Mouse (Mus musculus): ENCODE measurements around the gene Casd1. TPM values are rescaled to one million over a fixed set of nuclear protein-coding genes. Genes with fewer than 3 reads are reported as not detected.

Casd1 gene
- polyA plus RNA-seq, 1 experiment from 2014 or later, result 58.6 TPM

- no peak overlapping the region for H3K27ac ChIP-seq (ENCODE audit: low read depth, low read length)
- H3K9ac ChIP-seq (replicated peaks; ENCODE audit: low read depth, low read length), result no peak overlapping the region
- H3K27me3 ChIP-seq (ENCODE audit: control insufficient read depth, insufficient read depth, low read length), result no peaks in the 10 kb centered on the region
- WGBS, result 95% methylated on average over 6 of the region's 6 CpGs
- no peak overlapping the region for H3K4me3 ChIP-seq (ENCODE audit: low read depth, low read length)
- no peaks in the 10 kb centered on the region for H3K36me3 ChIP-seq (ENCODE audit: control insufficient read depth, insufficient read depth, low read length)
- no peaks in the 10 kb centered on the region for H3K4me1 ChIP-seq (ENCODE audit: control insufficient read depth, insufficient read depth, low read length)
- H3K9me3 ChIP-seq (ENCODE audit: control insufficient read depth, low read length), result no peaks in the 10 kb centered on the region
- no peak overlapping the region for H3K4me2 ChIP-seq (ENCODE audit: low read depth, low read length)
- ATAC-seq (ENCODE audit: low read depth), result no peak
Measured at GRCm38 (mm10) chr6:4665154-4665553, 64.5 kb downstream of the Casd1 start.

- no peak overlapping the region for H3K9ac ChIP-seq (replicated peaks; ENCODE audit: low read depth, low read length)
Measured at GRCm38 (mm10) chr6:4677356-4677761, 76.7 kb downstream of the Casd1 start.

GRCm38 (mm10) chr6:4679981-4680380 lies 79.3 kb downstream of the Casd1 start:
- H3K27ac ChIP-seq (ENCODE audit: low read depth, low read length), result no peak overlapping the region
- WGBS, result 85% methylated on average over 1 of the region's 1 CpGs
- ATAC-seq (ENCODE audit: low read depth), result no peak
- H3K4me3 ChIP-seq (ENCODE audit: low read depth, low read length), result no peak overlapping the region
- H3K9ac ChIP-seq (replicated peaks; ENCODE audit: low read depth, low read length), result no peak overlapping the region
- no peaks in the 10 kb centered on the region for H3K36me3 ChIP-seq (ENCODE audit: control insufficient read depth, insufficient read depth, low read length)
- no peak overlapping the region for H3K4me2 ChIP-seq (ENCODE audit: low read depth, low read length)
- H3K4me1 ChIP-seq (ENCODE audit: control insufficient read depth, insufficient read depth, low read length), result no peaks in the 10 kb centered on the region
- H3K9me3 ChIP-seq (ENCODE audit: control insufficient read depth, low read length), result no peaks in the 10 kb centered on the region
- H3K27me3 ChIP-seq (ENCODE audit: control insufficient read depth, insufficient read depth, low read length), result no peaks in the 10 kb centered on the region

More at GRCm38 (mm10) chr6:4677356-4677761, 76.7 kb downstream of the Casd1 start:
- WGBS, result 30% methylated on average over 1 of the region's 1 CpGs
- Histone ChIP-seq H3K9me3 (ENCODE audit: control insufficient read depth, low read length) (no peaks in the 10 kb centered on the region), H3K27me3 (ENCODE audit: control insufficient read depth, insufficient read depth, low read length) (no peaks in the 10 kb centered on the region), H3K4me2 (ENCODE audit: low read depth, low read length) (no peak overlapping the region), H3K36me3 (ENCODE audit: control insufficient read depth, insufficient read depth, low read length) (no peaks in the 10 kb centered on the region), H3K4me3 (ENCODE audit: low read depth, low read length) (no peak overlapping the region), H3K4me1 (ENCODE audit: control insufficient read depth, insufficient read depth, low read length) (no peaks in the 10 kb centered on the region), H3K27ac (ENCODE audit: low read depth, low read length) (no peak overlapping the region)
- ATAC-seq (ENCODE audit: low read depth), result no peak

- no peak overlapping the region for H3K4me3 ChIP-seq (ENCODE audit: low read depth, low read length)
- 88% methylated on average over 4 of the region's 4 CpGs for WGBS
- no peak overlapping the region for H3K9ac ChIP-seq (replicated peaks; ENCODE audit: low read depth, low read length)
- H3K4me1 ChIP-seq (ENCODE audit: control insufficient read depth, insufficient read depth, low read length), result no peaks in the 10 kb centered on the region
- no peak overlapping the region for H3K4me2 ChIP-seq (ENCODE audit: low read depth, low read length)
- H3K27ac ChIP-seq (ENCODE audit: low read depth, low read length), result no peak overlapping the region
- H3K36me3 ChIP-seq (ENCODE audit: control insufficient read depth, insufficient read depth, low read length), result no peaks in the 10 kb centered on the region
- H3K9me3 ChIP-seq (ENCODE audit: control insufficient read depth, low read length), result no peaks in the 10 kb centered on the region
- no peak for ATAC-seq (ENCODE audit: low read depth)
- H3K27me3 ChIP-seq (ENCODE audit: control insufficient read depth, insufficient read depth, low read length), result no peaks in the 10 kb centered on the region
Measured at GRCm38 (mm10) chr6:4680576-4680975, 79.9 kb downstream of the Casd1 start.

- no peaks in the 10 kb centered on the region for H3K36me3 ChIP-seq (ENCODE audit: control insufficient read depth, insufficient read depth, low read length)
- no peak overlapping the region for H3K4me3 ChIP-seq (ENCODE audit: low read depth, low read length)
- no peak overlapping the region for H3K27ac ChIP-seq (ENCODE audit: low read depth, low read length)
- H3K27me3 ChIP-seq (ENCODE audit: control insufficient read depth, insufficient read depth, low read length), result no peaks in the 10 kb centered on the region
- ATAC-seq (ENCODE audit: low read depth), result no peak
- 32% methylated on average over 10 of the region's 10 CpGs for WGBS
- no peaks in the 10 kb centered on the region for H3K9me3 ChIP-seq (ENCODE audit: control insufficient read depth, low read length)
- H3K4me2 ChIP-seq (ENCODE audit: low read depth, low read length), result no peak overlapping the region
- H3K9ac ChIP-seq (replicated peaks; ENCODE audit: low read depth, low read length), result no peak overlapping the region
- H3K4me1 ChIP-seq (ENCODE audit: control insufficient read depth, insufficient read depth, low read length), result no peaks in the 10 kb centered on the region
Measured at GRCm38 (mm10) chr6:4684706-4685340, 84.2 kb downstream of the Casd1 start.

GRCm38 (mm10) chr6:4690438-4690837 lies 89.8 kb downstream of the Casd1 start:
- WGBS, result 47% methylated on average over 4 of the region's 4 CpGs
- Histone ChIP-seq H3K4me1 (ENCODE audit: control insufficient read depth, insufficient read depth, low read length) (no peaks in the 10 kb centered on the region), H3K27me3 (ENCODE audit: control insufficient read depth, insufficient read depth, low read length) (no peaks in the 10 kb centered on the region), H3K36me3 (ENCODE audit: control insufficient read depth, insufficient read depth, low read length) (no peaks in the 10 kb centered on the region; the same call in 1 of the 2 replicates), H3K9me3 (ENCODE audit: control insufficient read depth, low read length) (no peaks in the 10 kb centered on the region), H3K9ac (replicated peaks; ENCODE audit: low read depth, low read length) (no peak overlapping the region), H3K4me3 (ENCODE audit: low read depth, low read length) (no peak overlapping the region), H3K27ac (ENCODE audit: low read depth, low read length) (no peak overlapping the region), H3K4me2 (ENCODE audit: low read depth, low read length) (no peak overlapping the region)
- ATAC-seq (ENCODE audit: low read depth), result no peak

Other genes starting within 250 kb of the Casd1 start
- 7.8 and 262 TPM in 2 replicates for gene Col1a2, start 96.0 kb upstream of the Casd1 start, polyA plus RNA-seq (2014; fragmentation: Nextera tagmentation; extraction: Ambion mirVana)
- 46.0 and 48.4 TPM in 2 replicates for gene Sgce, start 146.4 kb downstream of the Casd1 start, polyA plus RNA-seq (2014; fragmentation: Nextera tagmentation; extraction: Ambion mirVana)
- 4.6 and 7.0 TPM in 2 replicates for gene Peg10, start 146.5 kb downstream of the Casd1 start, polyA plus RNA-seq (2014; fragmentation: Nextera tagmentation; extraction: Ambion mirVana)